9 mouse cellular contexts compared by ENCODE assay signal in the genomic region with DNA sequence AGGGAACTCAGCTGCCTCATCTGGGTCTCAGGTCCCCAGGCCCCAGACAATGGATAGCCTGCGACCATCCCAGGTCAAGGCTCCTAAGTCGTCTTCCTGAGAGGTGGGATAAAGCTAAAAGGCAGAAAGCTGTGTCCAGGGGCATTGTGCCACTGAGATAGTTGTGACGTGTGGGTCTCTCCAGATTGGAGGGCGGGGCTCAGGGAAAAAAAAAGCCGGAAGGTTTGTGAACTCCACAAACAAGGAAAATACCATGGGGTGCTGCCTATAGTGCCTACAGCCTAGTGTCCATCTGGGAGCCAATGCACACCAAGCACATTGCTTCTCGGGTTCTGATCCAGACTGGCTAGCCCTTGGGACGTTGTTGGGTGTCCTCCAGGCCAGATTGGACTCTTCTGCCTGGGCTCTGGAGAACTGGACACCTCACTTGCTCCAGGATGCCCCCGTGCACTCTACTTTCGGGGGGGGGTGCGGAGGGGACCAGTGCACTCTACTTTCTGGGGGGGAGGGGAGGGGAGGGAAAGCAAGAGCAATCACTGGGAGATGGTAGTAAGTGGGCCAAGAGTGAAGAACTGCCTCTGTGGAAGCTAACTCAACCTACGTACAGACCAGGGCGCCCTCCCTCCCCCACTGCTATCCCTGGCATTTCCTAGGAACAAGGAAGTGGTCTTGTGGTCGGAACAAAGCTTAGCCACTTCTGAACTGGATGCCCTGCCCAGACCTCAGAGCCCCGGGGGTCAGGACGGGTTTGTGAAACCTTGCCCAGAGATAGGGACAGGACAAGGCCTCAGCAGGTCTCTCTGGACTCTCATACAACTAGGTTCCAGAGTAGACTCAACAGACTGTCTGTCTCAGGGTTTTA. TPM values are rescaled to one million over a fixed set of nuclear protein-coding genes. Genes with fewer than 3 reads are reported as not detected.
DNase-seq lines count a peak whose midpoint lies in the region; ATAC-seq and TF ChIP-seq lines count a peak whose summit lies in the region.
"Had no signal": no experiment of that assay in that cellular context is flagged by ENCODE, and none has a peak within 500 bp of the region (broad histone marks: within the 10 kb centered on the region; RNA-seq: fewer than 3 reads in every experiment).

No protein-coding gene starts in this region.

- H3K36me3 ChIP-seq in midbrain, embryonic 13.5 days = no peaks in the 10 kb centered on the region
- H3K36me3 ChIP-seq in midbrain, postnatal 0 days (ENCODE audit: insufficient read depth, low read length) = no peaks in the 10 kb centered on the region
- no peaks in the 10 kb centered on the region for H3K36me3 ChIP-seq in stomach, postnatal 0 days (ENCODE audit: control insufficient read depth, insufficient read depth, low read length)
- H3K36me3 ChIP-seq: midbrain, embryonic 12.5 days had no signal

- no peak overlapping the region for H3K4me2 ChIP-seq in midbrain, embryonic 13.5 days (replicated peaks)
- H3K4me2 ChIP-seq in midbrain, postnatal 0 days (ENCODE audit: low read depth, low read length, poor library complexity, severe bottlenecking) = no peak overlapping the region
- no peak overlapping the region for H3K4me2 ChIP-seq in stomach, postnatal 0 days (replicated peaks; ENCODE audit: low read depth)
- H3K4me2 ChIP-seq: midbrain, embryonic 12.5 days had no signal

- DNase-seq in cerebellum, adult 8-10 months = peak; percentile 31
- DNase-seq in cerebellum, postnatal 36 days = no peak
- no peak for DNase-seq in midbrain, postnatal 0 days (ENCODE audit: low spot score)
- DNase-seq in kidney, postnatal 36 days = peak; percentile 66 to 68
- no peak for DNase-seq in stomach, postnatal 0 days (ENCODE audit: low spot score)
- DNase-seq in thymus, postnatal 10 days (ENCODE audit: low spot score in 2 of 2) = no peak

- H3K27ac ChIP-seq in midbrain, embryonic 13.5 days = no peak overlapping the region
- H3K27ac ChIP-seq in midbrain, postnatal 0 days (ENCODE audit: low read depth, low read length) = no peak overlapping the region
- H3K27ac ChIP-seq in stomach, postnatal 0 days (replicated peaks) = peak overlapping the region; percentile 65; the same call in 1 of the 2 replicates
- H3K27ac ChIP-seq: midbrain, embryonic 12.5 days had no signal

- no peak overlapping the region for H3K4me3 ChIP-seq in midbrain, embryonic 13.5 days (replicated peaks)
- H3K4me3 ChIP-seq in midbrain, postnatal 0 days (ENCODE audit: low read depth, low read length) = no peak overlapping the region
- H3K4me3 ChIP-seq in stomach, postnatal 0 days (ENCODE audit: low read depth, low read length) = no peak overlapping the region
- H3K4me3 ChIP-seq: midbrain, embryonic 12.5 days had no signal

- no peak for TF ChIP-seq EP300 in stomach, postnatal 0 days (optimal IDR thresholded peaks at IDR 0.05)

- 0 out of 2 replicates have a peak, but pooled peaks have one; percentile 2 for ATAC-seq in midbrain, embryonic 13.5 days
- no peak for ATAC-seq in midbrain, postnatal 0 days (ENCODE audit: low FRiP score)
- no peak for ATAC-seq in stomach, postnatal 0 days (ENCODE audit: low FRiP score, low TSS enrichment)
- ATAC-seq in inflammation-experienced regulatory T-cells, adult 6 months = no peak

- peaks cover 5% of the 10 kb centered on the region; the same call in 1 of the 2 replicates for H3K27me3 ChIP-seq in midbrain, embryonic 13.5 days
- no peaks in the 10 kb centered on the region for H3K27me3 ChIP-seq in midbrain, postnatal 0 days (ENCODE audit: insufficient read depth, low read length)
- no peaks in the 10 kb centered on the region for H3K27me3 ChIP-seq in stomach, postnatal 0 days (ENCODE audit: control insufficient read depth, insufficient read depth, low read length)
- H3K27me3 ChIP-seq: midbrain, embryonic 12.5 days had no signal

- no peak for TF ChIP-seq CTCF in midbrain, postnatal 0 days (IDR thresholded peaks at IDR 0.05)
- TF ChIP-seq CTCF in stomach, postnatal 0 days (IDR thresholded peaks at IDR 0.05; ENCODE audit: low read depth) = no peak

- 77% methylated on average over 15 of the region's 15 CpGs for WGBS in midbrain, embryonic 13.5 days
- 76% methylated on average over 15 of the region's 15 CpGs for WGBS in midbrain, postnatal 0 days
- WGBS in stomach, postnatal 0 days = 56% methylated on average over 15 of the region's 15 CpGs

- H3K9ac ChIP-seq in midbrain, embryonic 13.5 days (replicated peaks) = no peak overlapping the region
- H3K9ac ChIP-seq in midbrain, postnatal 0 days (replicated peaks; ENCODE audit: low read length, poor library complexity, severe bottlenecking) = no peak overlapping the region
- no peak overlapping the region for H3K9ac ChIP-seq in stomach, postnatal 0 days (ENCODE audit: low read length)
- H3K9ac ChIP-seq: midbrain, embryonic 12.5 days had no signal

- peaks cover 8% of the 10 kb centered on the region; the same call in 1 of the 2 replicates for H3K4me1 ChIP-seq in midbrain, embryonic 13.5 days (replicated peaks)
- H3K4me1 ChIP-seq in midbrain, postnatal 0 days (ENCODE audit: insufficient read depth, low read length) = no peaks in the 10 kb centered on the region
- H3K4me1 ChIP-seq in stomach, postnatal 0 days (replicated peaks; ENCODE audit: control insufficient read depth, insufficient read depth) = peaks cover 9% of the 10 kb centered on the region

- no peaks in the 10 kb centered on the region for H3K9me3 ChIP-seq in midbrain, embryonic 13.5 days
- H3K9me3 ChIP-seq in midbrain, postnatal 0 days (ENCODE audit: low read length) = no peaks in the 10 kb centered on the region
- no peaks in the 10 kb centered on the region for H3K9me3 ChIP-seq in stomach, postnatal 0 days (ENCODE audit: control insufficient read depth, low read length)
- H3K9me3 ChIP-seq: midbrain, embryonic 12.5 days had no signal

RNA-seq across cellular contexts. Expression of a gene that starts 6.8 kb away (rescaled TPM):
- 42.0 and 47.6 TPM in 2 replicates for polyA plus RNA-seq in midbrain, embryonic 13.5 days (2015; fragmentation: Nextera tagmentation; extraction: Ambion mirVana)
- 78.0 and 95.4 TPM in 2 replicates for total RNA-seq in midbrain, postnatal 0 days (2014; rRNA removed)
- polyA plus RNA-seq in midbrain, postnatal 0 days (2015; fragmentation: Nextera tagmentation; extraction: Ambion mirVana) = 69.1 and 72.5 TPM in 2 replicates
- polyA plus RNA-seq in stomach, postnatal 0 days (2015; fragmentation: Nextera tagmentation; extraction: Ambion mirVana) = 63.6 and 69.4 TPM in 2 replicates
- 1 to 10 TPM; 3.0 to 4.1 (median 4.0) TPM for polyA plus RNA-seq in inflammation-experienced regulatory T-cells, adult 6 months (2017; shearing (Covaris generic))

RNA-seq across cellular contexts. Expression of a gene that starts 35.8 kb away (rescaled TPM):
- 55.7 and 56.2 TPM in 2 replicates for polyA plus RNA-seq in midbrain, embryonic 13.5 days (2015; fragmentation: Nextera tagmentation; extraction: Ambion mirVana)
- 25.4 and 31.5 TPM in 2 replicates for total RNA-seq in midbrain, postnatal 0 days (2014; rRNA removed)
- 38.2 and 41.7 TPM in 2 replicates for polyA plus RNA-seq in midbrain, postnatal 0 days (2015; fragmentation: Nextera tagmentation; extraction: Ambion mirVana)
- polyA plus RNA-seq in stomach, postnatal 0 days (2015; fragmentation: Nextera tagmentation; extraction: Ambion mirVana) = 89.3 and 93.2 TPM in 2 replicates
- polyA plus RNA-seq in inflammation-experienced regulatory T-cells, adult 6 months (2017; shearing (Covaris generic)) = 10 to 100 TPM; 22.9 to 40.9 (median 28.4) TPM

RNA-seq across cellular contexts. Expression of a gene that starts 36.1 kb away (rescaled TPM):
- 7.4 and 7.5 TPM in 2 replicates for polyA plus RNA-seq in midbrain, embryonic 13.5 days (2015; fragmentation: Nextera tagmentation; extraction: Ambion mirVana)
- total RNA-seq in midbrain, postnatal 0 days (2014; rRNA removed) = 9.3 and 11.5 TPM in 2 replicates
- 5.5 and 7.0 TPM in 2 replicates for polyA plus RNA-seq in midbrain, postnatal 0 days (2015; fragmentation: Nextera tagmentation; extraction: Ambion mirVana)
- 8.2 and 9.3 TPM in 2 replicates for polyA plus RNA-seq in stomach, postnatal 0 days (2015; fragmentation: Nextera tagmentation; extraction: Ambion mirVana)
- polyA plus RNA-seq in inflammation-experienced regulatory T-cells, adult 6 months (2017; shearing (Covaris generic)) = 10 to 100 TPM; 12.8 to 22.4 (median 15.8) TPM

Comparison
In these comparisons a context has a peak if more than half of its experiments do, and no peak if none do; other contexts are left out.
1. DNase-seq: peak in cerebellum, adult 8-10 months (single experiment) and kidney, postnatal 36 days (2 of 2); none in cerebellum, postnatal 36 days (0 of 2), midbrain, postnatal 0 days (single experiment), stomach, postnatal 0 days (single experiment) and thymus, postnatal 10 days (0 of 2).